Mouse (Mus musculus) midbrain, embryonic 15.5 days (tissue): ENCODE results near the gene Lbh. TPM values are rescaled to one million over a fixed set of nuclear protein-coding genes. Genes with fewer than 3 reads are reported as not detected.

Experiments used
- ATAC-seq: fragments of 200-750 bp; cut with Nextera tagmentation; replicated peaks from 2 replicates; pipeline ENCODE4 v1.8.0; 2017; ENCODE audit warnings: moderate TSS enrichment
- H3K27ac ChIP-seq: fragments of 300-500 bp; sonication (generic); 2 replicates; pipeline ENCODE4 v1.5.1; 2015; ENCODE audit warnings: mild to moderate bottlenecking, inconsistent platforms
- H3K27me3 ChIP-seq: fragments of 300-500 bp; sonication (generic); replicated peaks from 2 replicates; pipeline ENCODE4 v1.6.1; 2015; ENCODE audit warnings: inconsistent platforms
- H3K36me3 ChIP-seq: fragments of 300-500 bp; sonication (generic); replicated peaks from 2 replicates; pipeline ENCODE4 v1.6.1; 2015; ENCODE audit warnings: inconsistent platforms
- H3K4me1 ChIP-seq: fragments of 300-500 bp; sonication (generic); 2 replicates; pipeline ENCODE4 v1.6.1; 2015; ENCODE audit warnings: inconsistent platforms
- H3K4me2 ChIP-seq: fragments of 300-500 bp; sonication (generic); 2 replicates; pipeline ENCODE4 v1.6.1; 2015; ENCODE audit warnings: inconsistent platforms, mild to moderate bottlenecking, moderate library complexity
- H3K4me3 ChIP-seq: fragments of 300-500 bp; sonication (generic); 2 replicates; pipeline ENCODE4 v1.5.1; 2015; ENCODE audit warnings: mild to moderate bottlenecking, inconsistent platforms
- H3K9ac ChIP-seq: fragments of 300-500 bp; sonication (generic); 2 replicates; pipeline ENCODE4 v1.6.1; 2015; ENCODE audit warnings: mild to moderate bottlenecking, inconsistent platforms
- H3K9me3 ChIP-seq: fragments of 300-500 bp; sonication (generic); 2 replicates; pipeline ENCODE4 v1.6.1; 2016; ENCODE audit warnings: inconsistent platforms
- WGBS: fragments of 180-500 bp; shearing (Covaris S2); methylation state at CpG from one replicate; pipeline ENCODE4 v1.1.7; 2015; ENCODE audit warnings: mixed read lengths; 5-methylcytosine and 5-hydroxymethylcytosine counted together
- polyA plus RNA-seq: library from polyadenylated mRNA; unstranded; fragments of >200 nt; fragmentation: Nextera tagmentation; extraction: Ambion mirVana; gene quantifications from 2 replicates; pipeline ENCODE4 v1.2.1, GENCODE M21; 2015

The Lbh gene
- polyA plus RNA-seq, 1 experiment from 2014 or later = 5.7 TPM

DNA sequence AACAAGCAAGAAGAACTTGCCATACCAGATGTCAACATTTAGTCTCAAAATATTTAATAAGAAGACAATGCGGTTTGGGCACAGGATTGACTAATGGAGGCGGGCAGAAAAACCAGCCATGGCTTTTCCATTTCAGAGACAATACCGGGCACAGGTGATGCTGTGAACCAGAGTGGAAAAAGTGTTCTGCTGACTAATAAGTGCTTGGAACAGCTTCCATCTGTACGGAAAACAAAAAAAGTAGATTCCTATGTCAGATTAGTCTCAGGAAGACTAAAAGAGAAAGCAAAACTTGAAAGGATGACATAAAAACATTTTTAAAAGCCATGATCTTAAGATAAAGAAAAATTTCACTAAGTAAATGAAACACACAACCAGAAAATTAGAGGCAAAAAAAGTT, 16.4 kb upstream of the Lbh start:
- Histone ChIP-seq H3K4me3 (no peak overlapping the region), H3K27me3 (no peaks in the 10 kb centered on the region), H3K4me1 (no peaks in the 10 kb centered on the region), H3K36me3 (no peaks in the 10 kb centered on the region), H3K9ac (no peak overlapping the region), H3K4me2 (no peak overlapping the region), H3K27ac (no peak overlapping the region), H3K9me3 (no peaks in the 10 kb centered on the region)
- ATAC-seq = no peak
- WGBS = 89% methylated on average over 4 of the region's 4 CpGs

GRCm38 (mm10) chr17:72903321-72903720, 14.8 kb upstream of the Lbh start:
- Histone ChIP-seq H3K4me2 (no peak overlapping the region), H3K27ac (no peak overlapping the region), H3K9me3 (no peaks in the 10 kb centered on the region), H3K27me3 (no peaks in the 10 kb centered on the region), H3K4me1 (no peaks in the 10 kb centered on the region), H3K36me3 (no peaks in the 10 kb centered on the region), H3K4me3 (no peak overlapping the region), H3K9ac (no peak overlapping the region)
- 96% methylated on average over 5 of the region's 5 CpGs for WGBS
- no peak for ATAC-seq

DNA sequence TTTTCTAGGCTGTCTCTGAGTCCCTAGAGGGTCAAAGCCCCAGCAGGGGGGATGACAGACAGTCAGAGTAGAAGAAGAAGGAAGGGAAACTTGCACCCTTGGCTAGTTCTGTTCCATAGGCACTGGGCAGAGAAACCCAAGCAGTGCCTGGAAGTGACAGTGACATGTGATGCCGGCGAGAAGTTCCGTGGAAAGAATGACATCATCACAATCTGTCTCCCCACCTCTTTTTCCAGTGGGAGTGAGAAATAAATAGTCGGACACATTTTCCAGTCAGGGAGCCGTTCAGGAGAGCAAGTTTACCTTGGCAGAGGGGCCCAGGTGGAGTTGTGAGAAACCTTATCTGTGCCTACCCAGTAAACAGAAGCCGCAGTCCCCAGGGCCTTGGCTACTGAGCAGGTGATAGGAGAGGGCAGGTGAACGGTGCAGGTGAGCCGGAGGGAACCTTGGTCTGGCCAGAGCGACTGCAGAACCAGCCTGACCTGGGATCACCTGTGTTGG, 14.1 kb upstream of the Lbh start:
- 80% methylated on average over 9 of the region's 9 CpGs for WGBS
- Histone ChIP-seq H3K36me3 (no peaks in the 10 kb centered on the region), H3K4me3 (no peak overlapping the region), H3K4me1 (no peaks in the 10 kb centered on the region), H3K9me3 (no peaks in the 10 kb centered on the region), H3K27ac (no peak overlapping the region), H3K4me2 (no peak overlapping the region), H3K27me3 (no peaks in the 10 kb centered on the region), H3K9ac (no peak overlapping the region)
- no peak for ATAC-seq

DNA sequence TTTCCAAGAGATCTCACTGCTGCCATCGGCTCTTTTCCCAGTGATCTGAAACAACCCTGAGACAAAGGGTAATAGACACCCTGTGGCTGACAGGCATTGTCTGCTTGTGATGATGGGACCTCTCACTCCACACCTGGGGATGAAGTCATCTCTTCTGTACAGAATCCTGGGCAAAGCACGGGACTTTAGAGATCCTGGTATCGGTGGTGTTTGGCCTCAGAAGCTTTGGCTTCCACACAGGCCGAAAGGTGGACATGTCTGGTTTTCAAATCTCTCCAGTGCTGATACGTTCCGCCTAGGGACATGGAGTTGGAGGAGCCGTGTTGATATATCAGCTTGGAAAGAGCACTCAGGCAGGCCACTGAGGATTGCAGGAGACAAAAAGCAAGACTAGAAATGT, 13.2 kb upstream of the Lbh start:
- no peaks in the 10 kb centered on the region for H3K27me3 ChIP-seq
- H3K27ac ChIP-seq = no peak overlapping the region
- H3K9ac ChIP-seq = no peak overlapping the region
- ATAC-seq = no peak
- H3K9me3 ChIP-seq = no peaks in the 10 kb centered on the region
- H3K36me3 ChIP-seq = no peaks in the 10 kb centered on the region
- no peak overlapping the region for H3K4me3 ChIP-seq
- H3K4me2 ChIP-seq = no peak overlapping the region
- no peaks in the 10 kb centered on the region for H3K4me1 ChIP-seq
- 88% methylated on average over 7 of the region's 7 CpGs for WGBS

GRCm38 (mm10) chr17:72906231-72906896, 11.7 kb upstream of the Lbh start:
- WGBS = 80% methylated on average over 10 of the region's 10 CpGs
- no peaks in the 10 kb centered on the region for H3K4me1 ChIP-seq
- no peaks in the 10 kb centered on the region for H3K9me3 ChIP-seq
- no peak overlapping the region for H3K27ac ChIP-seq
- H3K27me3 ChIP-seq = no peaks in the 10 kb centered on the region
- H3K4me2 ChIP-seq = no peak overlapping the region
- H3K36me3 ChIP-seq = no peaks in the 10 kb centered on the region
- no peak overlapping the region for H3K4me3 ChIP-seq
- ATAC-seq = no peak
- H3K9ac ChIP-seq = no peak overlapping the region

DNA sequence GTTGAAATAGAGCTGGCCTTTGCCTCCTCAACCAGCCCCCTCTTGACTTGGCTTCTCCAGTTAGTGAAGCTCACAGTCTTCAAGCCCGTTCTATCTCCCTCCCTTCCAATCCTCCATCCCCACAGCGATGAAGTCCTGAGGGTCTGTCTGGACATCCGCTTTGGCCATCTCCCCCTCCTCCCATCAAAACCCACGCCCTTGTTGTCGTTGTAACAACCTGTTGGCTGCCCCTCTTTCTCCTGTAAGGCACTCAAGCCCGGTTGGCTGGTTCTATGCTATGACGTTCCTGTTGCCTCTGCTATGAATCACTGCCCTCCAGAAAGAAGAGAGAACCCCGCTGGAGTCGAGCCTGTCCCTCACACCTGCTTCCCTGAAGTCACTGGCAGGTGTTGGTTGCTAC, 10.9 kb upstream of the Lbh start:
- no peak for ATAC-seq
- Histone ChIP-seq H3K9me3 (no peaks in the 10 kb centered on the region), H3K9ac (no peak overlapping the region), H3K4me3 (no peak overlapping the region), H3K4me2 (no peak overlapping the region), H3K36me3 (no peaks in the 10 kb centered on the region), H3K27ac (no peak overlapping the region), H3K4me1 (no peaks in the 10 kb centered on the region), H3K27me3 (no peaks in the 10 kb centered on the region)
- 84% methylated on average over 9 of the region's 9 CpGs for WGBS

DNA sequence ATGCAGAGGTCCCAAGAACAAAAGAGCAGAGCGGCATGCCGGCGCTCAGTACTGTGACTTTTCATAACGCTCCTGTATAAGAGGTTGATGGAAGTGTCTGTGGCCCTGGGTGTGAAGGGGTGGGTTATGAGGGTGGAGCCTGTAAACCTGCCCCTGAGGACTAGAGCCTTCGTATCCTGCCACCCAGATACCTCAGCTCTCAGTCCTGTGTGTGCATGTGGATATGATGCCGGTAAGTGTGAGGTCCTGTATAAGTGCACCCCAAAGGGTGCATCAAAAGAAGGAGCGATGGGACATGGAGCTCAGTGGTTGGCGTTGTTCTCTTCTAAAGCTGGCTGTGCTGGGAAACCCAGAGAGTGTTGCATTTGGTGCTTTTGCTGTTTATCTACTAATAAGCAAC, 10.3 kb upstream of the Lbh start:
- H3K4me1 ChIP-seq = no peaks in the 10 kb centered on the region
- no peak for ATAC-seq
- H3K27ac ChIP-seq = no peak overlapping the region
- no peaks in the 10 kb centered on the region for H3K36me3 ChIP-seq
- H3K4me2 ChIP-seq = no peak overlapping the region
- no peak overlapping the region for H3K4me3 ChIP-seq
- H3K27me3 ChIP-seq = no peaks in the 10 kb centered on the region
- WGBS = 90% methylated on average over 8 of the region's 8 CpGs
- no peak overlapping the region for H3K9ac ChIP-seq
- no peaks in the 10 kb centered on the region for H3K9me3 ChIP-seq

DNA sequence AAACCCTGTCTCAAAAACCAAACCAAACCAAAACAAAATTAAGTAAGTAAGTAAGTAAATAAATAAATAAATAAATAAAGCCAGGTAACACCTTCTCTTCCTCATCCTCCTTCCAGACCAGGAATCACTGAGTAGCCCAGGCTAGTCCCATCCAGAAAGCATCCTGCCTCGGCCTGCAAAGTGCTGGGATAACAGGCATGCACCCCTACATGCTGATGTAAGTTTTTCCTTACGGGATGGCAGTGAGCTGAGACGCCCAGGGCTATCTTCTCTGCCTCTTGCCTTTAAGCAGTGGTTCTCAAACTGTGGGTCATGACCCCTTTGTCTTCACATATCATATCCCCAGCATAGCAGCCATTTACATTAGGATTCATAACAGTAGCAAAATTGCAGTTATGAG, 9.5 kb upstream of the Lbh start:
- no peak overlapping the region for H3K4me3 ChIP-seq
- no peak overlapping the region for H3K4me2 ChIP-seq
- H3K27me3 ChIP-seq = no peaks in the 10 kb centered on the region
- H3K9me3 ChIP-seq = no peaks in the 10 kb centered on the region
- no peak overlapping the region for H3K9ac ChIP-seq
- no peaks in the 10 kb centered on the region for H3K36me3 ChIP-seq
- no peaks in the 10 kb centered on the region for H3K4me1 ChIP-seq
- 89% methylated on average over 3 of the region's 3 CpGs for WGBS
- H3K27ac ChIP-seq = no peak overlapping the region
- no peak for ATAC-seq

- no peak for ATAC-seq
- Histone ChIP-seq H3K4me1 (no peaks in the 10 kb centered on the region), H3K4me2 (no peak overlapping the region), H3K9me3 (no peaks in the 10 kb centered on the region), H3K27me3 (no peaks in the 10 kb centered on the region), H3K27ac (no peak overlapping the region), H3K4me3 (no peak overlapping the region), H3K36me3 (no peaks in the 10 kb centered on the region), H3K9ac (no peak overlapping the region)
- WGBS = 92% methylated on average over 7 of the region's 7 CpGs
These were observed 8.8 kb upstream of the Lbh start for GRCm38 (mm10) chr17:72909061-72909852.

GRCm38 (mm10) chr17:72911283-72911682, 6.8 kb upstream of the Lbh start:
- no peaks in the 10 kb centered on the region for H3K36me3 ChIP-seq
- H3K4me3 ChIP-seq = no peak overlapping the region
- no peak for ATAC-seq
- no peak overlapping the region for H3K9ac ChIP-seq
- no peak overlapping the region for H3K4me2 ChIP-seq
- H3K4me1 ChIP-seq = no peaks in the 10 kb centered on the region
- no peaks in the 10 kb centered on the region for H3K9me3 ChIP-seq
- no peak overlapping the region for H3K27ac ChIP-seq
- 0 out of 2 replicates have a peak, but pooled peaks cover 3% of the 10 kb centered on the region for H3K27me3 ChIP-seq
- 80% methylated on average over 11 of the region's 11 CpGs for WGBS

- H3K36me3 ChIP-seq = no peaks in the 10 kb centered on the region
These were observed 6.4 kb upstream of the Lbh start for GRCm38 (mm10) chr17:72911751-72912150.

DNA sequence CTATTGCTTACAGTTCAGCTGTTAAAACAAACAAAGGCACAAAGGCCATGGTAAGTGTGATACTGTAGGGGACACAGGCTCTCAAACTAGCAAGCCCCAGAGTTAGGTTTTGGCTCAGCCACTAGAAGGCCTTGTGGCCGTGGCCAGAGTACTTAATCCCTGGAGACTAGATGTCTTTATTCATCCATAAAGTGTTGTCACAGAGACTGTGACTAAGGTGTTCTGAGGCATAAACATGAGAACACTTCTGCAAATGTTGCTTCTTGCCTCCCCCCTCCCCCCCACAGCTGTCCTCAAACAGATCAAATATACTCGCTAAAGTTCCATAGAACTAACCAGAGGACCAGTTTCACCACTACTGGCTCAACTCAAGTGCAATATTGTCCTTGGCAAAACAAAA, 4.0 kb upstream of the Lbh start:
- H3K27me3 ChIP-seq = 0 out of 2 replicates have a peak, but pooled peaks cover 3% of the 10 kb centered on the region
- H3K9me3 ChIP-seq = no peaks in the 10 kb centered on the region
- no peak for ATAC-seq
- no peaks in the 10 kb centered on the region for H3K36me3 ChIP-seq
- no peak overlapping the region for H3K4me3 ChIP-seq
- H3K4me1 ChIP-seq = peaks cover 6% of the 10 kb centered on the region
- 72% methylated on average over 2 of the region's 2 CpGs for WGBS
- no peak overlapping the region for H3K4me2 ChIP-seq
- no peak overlapping the region for H3K9ac ChIP-seq
- H3K27ac ChIP-seq = no peak overlapping the region

More at GRCm38 (mm10) chr17:72911751-72912150, 6.4 kb upstream of the Lbh start:
- Histone ChIP-seq H3K4me2 (no peak overlapping the region), H3K27ac (no peak overlapping the region), H3K9me3 (no peaks in the 10 kb centered on the region), H3K9ac (no peak overlapping the region), H3K4me1 (peaks cover 2% of the 10 kb centered on the region), H3K4me3 (no peak overlapping the region), H3K27me3 (0 out of 2 replicates have a peak, but pooled peaks cover 3% of the 10 kb centered on the region)
- WGBS = 56% methylated on average over 1 of the region's 1 CpGs
- no peak for ATAC-seq
